Mouse (Mus musculus) midbrain, embryonic 14.5 days (tissue): ENCODE measurements around the gene Unc13c. TPM values are rescaled to one million over a fixed set of nuclear protein-coding genes. Genes with fewer than 3 reads are reported as not detected.

ENCODE experiments used
- ATAC-seq: fragments of 200-750 bp; cut with Nextera tagmentation; 2 replicates; pipeline ENCODE4 v1.8.0; 2017; ENCODE audit warnings: moderate number of reproducible peaks, moderate library complexity; ENCODE audit not compliant: low FRiP score, low TSS enrichment
- DNase-seq: peaks from one replicate; pipeline ENCODE4 v3.0.0-alpha.2; 2015
- H3K27ac ChIP-seq: fragments of 300-500 bp; sonication (generic); replicated peaks from 2 replicates; pipeline ENCODE4 v1.5.1; 2014; ENCODE audit warnings: mild to moderate bottlenecking, low read depth, low read length, moderate library complexity
- H3K27me3 ChIP-seq: fragments of 300-500 bp; sonication (generic); 2 replicates; pipeline ENCODE4 v1.6.1; 2014; ENCODE audit warnings: low read length, control low read depth, mixed read lengths; ENCODE audit not compliant: control insufficient read depth, insufficient read depth
- H3K36me3 ChIP-seq: fragments of 300-500 bp; sonication (generic); 2 replicates; pipeline ENCODE4 v1.6.1; 2014; ENCODE audit warnings: low read length, control low read depth; ENCODE audit not compliant: control insufficient read depth, insufficient read depth
- H3K4me1 ChIP-seq: fragments of 300-500 bp; sonication (generic); 2 replicates; pipeline ENCODE4 v1.6.1; 2014; ENCODE audit warnings: mild to moderate bottlenecking, antibody characterized with exemption, low read length, control low read depth; ENCODE audit not compliant: control insufficient read depth, insufficient read depth
- H3K4me2 ChIP-seq: fragments of 300-500 bp; sonication (generic); 2 replicates; pipeline ENCODE4 v1.6.1; 2014; ENCODE audit warnings: mild to moderate bottlenecking, low read length, moderate library complexity
- H3K4me3 ChIP-seq: fragments of 300-500 bp; sonication (generic); replicated peaks from 2 replicates; pipeline ENCODE4 v1.5.1; 2014; ENCODE audit warnings: low read depth, low read length
- H3K9ac ChIP-seq: fragments of 300-500 bp; sonication (generic); replicated peaks from 2 replicates; pipeline ENCODE4 v1.6.1; 2014; ENCODE audit warnings: mild to moderate bottlenecking, low read length, moderate library complexity
- H3K9me3 ChIP-seq: fragments of 300-500 bp; sonication (generic); 2 replicates; pipeline ENCODE4 v1.6.1; 2016; ENCODE audit warnings: low read length, control low read depth, mixed read lengths; ENCODE audit not compliant: control insufficient read depth
- WGBS: fragments of 180-500 bp; shearing (Covaris S2); extraction: QIAGEN DNeasy Blood & Tissue Kit; methylation state at CpG from one replicate; pipeline ENCODE4 v1.1.7; 2014; 5-methylcytosine and 5-hydroxymethylcytosine counted together
- polyA plus RNA-seq: library from polyadenylated mRNA; unstranded; fragments of >200 nt; fragmentation: Nextera tagmentation; extraction: Ambion mirVana; gene quantifications from 2 replicates; pipeline ENCODE4 v1.2.1, GENCODE M21; 2014

Gene Unc13c
- polyA plus RNA-seq, 1 experiment from 2014 or later = 4.1 TPM

DNA sequence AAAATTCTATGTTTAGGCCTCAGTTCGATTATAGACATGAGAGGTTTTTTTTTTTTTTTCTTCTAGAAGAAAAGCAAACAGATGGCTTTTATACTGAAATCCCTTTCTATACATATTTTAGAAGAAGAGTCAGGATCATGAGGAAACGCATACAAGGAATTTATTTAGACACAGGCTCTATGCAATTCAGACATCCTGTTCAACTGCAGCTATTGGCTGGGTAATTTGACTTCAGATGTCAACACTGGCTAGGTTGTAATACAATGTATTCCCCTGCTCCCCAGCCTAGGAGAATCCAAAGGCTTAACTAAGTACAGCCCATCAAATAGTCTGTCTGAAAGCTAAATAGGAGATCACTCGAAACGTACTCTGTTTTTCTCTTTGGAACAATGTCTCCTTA is 355.9 kb downstream of the Unc13c start:
- Histone ChIP-seq H3K36me3 (no peaks in the 10 kb centered on the region), H3K9me3 (no peaks in the 10 kb centered on the region), H3K9ac (no peak overlapping the region), H3K27me3 (no peaks in the 10 kb centered on the region), H3K27ac (no peak overlapping the region), H3K4me1 (no peaks in the 10 kb centered on the region), H3K4me3 (no peak overlapping the region), H3K4me2 (no peak overlapping the region)
- no peak for ATAC-seq
- no peak for DNase-seq
- WGBS = 73% methylated on average over 4 of the region's 4 CpGs

DNA sequence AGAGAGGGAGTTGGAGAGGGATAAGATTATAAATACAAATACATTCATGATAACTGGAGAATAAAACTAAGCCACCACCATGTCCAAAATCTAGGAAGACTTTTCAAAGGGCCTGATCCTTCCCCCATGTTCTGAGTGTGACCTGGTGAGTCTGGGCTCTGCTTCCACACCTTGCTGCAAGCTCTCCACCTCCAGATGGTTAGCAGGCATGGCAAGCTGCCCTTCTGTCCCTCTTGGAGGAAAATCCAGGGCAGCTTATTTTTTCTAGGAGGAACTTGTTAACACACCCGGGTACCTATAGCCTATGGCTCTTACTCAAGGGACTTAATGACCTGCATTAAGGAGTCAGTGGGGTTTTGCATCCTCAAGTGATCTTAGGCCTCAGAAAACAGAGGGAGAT is 364.8 kb downstream of the Unc13c start:
- 71% methylated on average over 1 of the region's 1 CpGs for WGBS
- no peak for DNase-seq
- Histone ChIP-seq H3K9ac (no peak overlapping the region), H3K4me3 (no peak overlapping the region), H3K4me1 (no peaks in the 10 kb centered on the region), H3K36me3 (no peaks in the 10 kb centered on the region), H3K27me3 (no peaks in the 10 kb centered on the region), H3K4me2 (no peak overlapping the region), H3K9me3 (no peaks in the 10 kb centered on the region), H3K27ac (no peak overlapping the region)
- ATAC-seq = no peak

DNA sequence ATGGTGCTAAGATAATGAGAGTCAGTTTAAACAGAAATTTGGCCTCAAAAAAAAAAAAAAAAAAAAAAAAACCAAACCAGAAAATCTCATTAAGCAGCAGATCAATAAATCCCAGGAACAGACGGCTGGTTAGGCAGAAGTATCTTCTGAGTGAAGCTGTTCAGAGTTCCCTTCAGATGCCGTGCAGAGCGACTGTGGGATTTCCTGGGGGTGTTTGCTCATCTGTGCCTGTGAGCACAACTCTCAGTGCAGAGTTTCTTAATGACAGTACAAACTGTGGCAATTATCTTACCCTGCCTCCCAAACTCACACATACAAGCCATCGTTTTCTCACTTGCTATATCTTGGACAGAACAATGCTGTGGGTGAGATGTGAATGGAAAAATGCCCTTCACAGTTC is 403.2 kb downstream of the Unc13c start:
- H3K9me3 ChIP-seq = 0 out of 2 replicates have a peak, but pooled peaks cover 5% of the 10 kb centered on the region

DNA sequence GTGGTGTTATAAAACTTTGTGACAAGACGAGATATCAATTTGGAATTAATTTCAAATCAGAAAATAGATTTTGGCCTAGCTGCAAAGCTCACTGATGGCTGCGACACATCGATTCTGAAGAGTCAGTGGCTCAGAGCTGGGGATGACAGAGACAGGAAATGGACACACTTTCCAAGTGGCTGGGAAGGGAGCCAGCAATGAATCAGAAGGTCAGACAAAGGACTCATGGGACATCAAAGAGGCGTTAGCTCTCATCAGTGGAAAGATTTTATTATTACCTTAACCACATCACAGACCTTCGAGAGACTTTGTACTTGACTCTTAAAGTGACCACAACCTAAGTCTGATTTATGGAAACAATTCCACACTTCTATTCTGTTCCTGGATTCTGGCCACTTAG is 408.7 kb downstream of the Unc13c start:
- 65% methylated on average over 5 of the region's 5 CpGs for WGBS
- Histone ChIP-seq H3K9ac (no peak overlapping the region), H3K9me3 (no peaks in the 10 kb centered on the region), H3K4me1 (no peaks in the 10 kb centered on the region), H3K4me3 (no peak overlapping the region), H3K4me2 (no peak overlapping the region), H3K36me3 (no peaks in the 10 kb centered on the region), H3K27ac (no peak overlapping the region), H3K27me3 (no peaks in the 10 kb centered on the region)
- ATAC-seq (no peak), DNase-seq (peak; percentile 36)

More for the DNA sequence above, 403.2 kb downstream of the Unc13c start:
- no peak overlapping the region for H3K27ac ChIP-seq
- no peaks in the 10 kb centered on the region for H3K27me3 ChIP-seq
- WGBS = 47% methylated on average over 4 of the region's 4 CpGs
- H3K36me3 ChIP-seq = no peaks in the 10 kb centered on the region
- H3K9ac ChIP-seq = no peak overlapping the region
- DNase-seq = no peak
- no peak overlapping the region for H3K4me3 ChIP-seq
- no peaks in the 10 kb centered on the region for H3K4me1 ChIP-seq
- ATAC-seq = no peak
- no peak overlapping the region for H3K4me2 ChIP-seq

DNA sequence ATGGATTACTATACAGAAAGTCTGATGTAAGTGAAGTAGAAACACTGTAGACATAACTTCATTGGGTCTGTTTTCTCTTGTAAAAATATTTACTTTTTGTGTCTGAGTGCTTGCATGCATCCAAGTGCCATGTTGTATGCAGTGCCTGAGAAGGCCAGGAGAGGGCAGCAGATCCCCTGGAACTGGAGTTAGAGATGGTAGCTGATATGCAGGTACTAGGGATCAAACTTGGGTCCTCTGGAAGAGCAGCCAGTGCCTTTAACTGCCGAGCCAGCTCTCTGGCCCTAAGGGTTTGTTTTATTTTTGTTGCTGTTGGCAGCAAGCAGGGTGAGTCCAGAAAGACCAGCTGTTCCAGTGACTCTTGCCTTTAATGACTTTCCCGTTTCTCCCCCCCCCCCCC is 411.0 kb downstream of the Unc13c start:
- WGBS = 59% methylated on average over 2 of the region's 2 CpGs
- no peaks in the 10 kb centered on the region for H3K27me3 ChIP-seq
- H3K9ac ChIP-seq = no peak overlapping the region
- no peak for ATAC-seq
- peak; percentile 47 for DNase-seq
- H3K9me3 ChIP-seq = no peaks in the 10 kb centered on the region
- no peaks in the 10 kb centered on the region for H3K36me3 ChIP-seq
- H3K27ac ChIP-seq = no peak overlapping the region
- H3K4me1 ChIP-seq = no peaks in the 10 kb centered on the region
- no peak overlapping the region for H3K4me2 ChIP-seq
- H3K4me3 ChIP-seq = no peak overlapping the region

DNA sequence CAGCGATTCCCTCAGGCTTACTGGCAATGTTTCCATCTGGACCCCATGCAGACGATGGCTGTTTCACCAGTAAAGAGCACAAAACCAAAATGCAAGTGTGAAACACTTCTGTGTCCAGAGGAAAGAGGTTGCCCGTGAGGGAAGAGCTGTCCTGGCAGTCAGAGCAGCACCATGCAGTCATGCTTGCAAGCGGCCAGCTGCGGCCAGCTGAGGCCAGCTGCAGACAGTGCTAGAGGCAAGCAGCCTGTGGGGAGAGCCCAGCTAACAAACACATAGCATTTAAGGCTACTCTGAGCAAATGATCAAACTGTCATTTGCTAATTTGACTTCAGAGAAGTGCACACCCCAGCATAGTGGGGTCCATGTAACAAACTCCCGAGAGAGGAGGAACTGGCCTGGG is 413.4 kb downstream of the Unc13c start:
- 77% methylated on average over 6 of the region's 6 CpGs for WGBS
- no peak overlapping the region for H3K9ac ChIP-seq
- no peaks in the 10 kb centered on the region for H3K4me1 ChIP-seq
- DNase-seq (no peak), ATAC-seq (no peak)
- H3K4me3 ChIP-seq = no peak overlapping the region
- no peaks in the 10 kb centered on the region for H3K27me3 ChIP-seq
- H3K27ac ChIP-seq = no peak overlapping the region
- no peak overlapping the region for H3K4me2 ChIP-seq
- H3K36me3 ChIP-seq = no peaks in the 10 kb centered on the region
- H3K9me3 ChIP-seq = no peaks in the 10 kb centered on the region

DNA sequence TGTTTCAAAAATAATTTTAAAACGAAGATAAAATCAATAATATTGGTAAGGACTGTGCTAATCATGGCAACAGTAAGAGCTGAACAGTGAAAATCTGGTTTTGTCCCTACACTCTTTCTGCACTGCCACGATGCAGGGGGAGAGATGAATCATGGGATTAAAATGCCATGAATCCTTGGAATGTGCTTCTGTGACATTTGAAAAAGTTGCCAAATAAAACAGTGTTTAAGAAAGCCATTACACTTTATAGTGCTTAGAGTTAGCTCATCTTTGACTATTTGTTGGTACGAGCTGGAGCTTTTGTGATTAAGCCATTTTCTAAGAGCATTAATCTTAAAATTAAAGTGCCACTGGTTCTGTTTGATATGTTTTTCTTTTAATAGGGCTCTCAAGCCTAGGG is 496.2 kb downstream of the Unc13c start:
- H3K9ac ChIP-seq = no peak overlapping the region
- H3K9me3 ChIP-seq = no peaks in the 10 kb centered on the region
- no peak overlapping the region for H3K4me3 ChIP-seq
- DNase-seq (no peak), ATAC-seq (no peak)
- H3K27ac ChIP-seq = no peak overlapping the region
- no peaks in the 10 kb centered on the region for H3K4me1 ChIP-seq
- 65% methylated on average over 3 of the region's 3 CpGs for WGBS
- no peaks in the 10 kb centered on the region for H3K36me3 ChIP-seq
- no peak overlapping the region for H3K4me2 ChIP-seq
- no peaks in the 10 kb centered on the region for H3K27me3 ChIP-seq

DNA sequence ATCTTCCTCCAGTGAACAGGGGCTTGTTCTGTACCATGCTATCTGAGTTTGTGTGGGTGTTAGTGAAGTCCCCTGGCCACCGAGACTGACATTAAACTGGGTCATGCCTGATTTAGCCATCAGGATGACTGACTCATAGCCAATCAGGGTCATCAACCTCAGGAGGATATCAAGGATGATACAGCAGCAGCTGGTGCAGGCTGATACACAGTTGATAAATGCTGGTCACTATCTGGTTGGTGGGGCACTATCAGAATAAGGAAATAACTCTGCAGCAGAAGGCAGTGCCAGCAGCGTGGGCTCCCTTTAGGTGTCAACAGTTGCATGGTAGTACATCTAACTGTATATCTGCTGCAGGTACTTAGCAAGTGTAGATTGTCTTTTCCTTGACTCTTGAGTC is 506.7 kb downstream of the Unc13c start:
- no peak overlapping the region for H3K4me3 ChIP-seq
- DNase-seq = no peak
- H3K27me3 ChIP-seq = no peaks in the 10 kb centered on the region
- H3K4me1 ChIP-seq = no peaks in the 10 kb centered on the region
- H3K27ac ChIP-seq = no peak overlapping the region
- H3K4me2 ChIP-seq = no peak overlapping the region
- no peaks in the 10 kb centered on the region for H3K36me3 ChIP-seq
- H3K9me3 ChIP-seq = no peaks in the 10 kb centered on the region
- ATAC-seq = no peak
- WGBS = 90% methylated on average over 2 of the region's 2 CpGs
- no peak overlapping the region for H3K9ac ChIP-seq

DNA sequence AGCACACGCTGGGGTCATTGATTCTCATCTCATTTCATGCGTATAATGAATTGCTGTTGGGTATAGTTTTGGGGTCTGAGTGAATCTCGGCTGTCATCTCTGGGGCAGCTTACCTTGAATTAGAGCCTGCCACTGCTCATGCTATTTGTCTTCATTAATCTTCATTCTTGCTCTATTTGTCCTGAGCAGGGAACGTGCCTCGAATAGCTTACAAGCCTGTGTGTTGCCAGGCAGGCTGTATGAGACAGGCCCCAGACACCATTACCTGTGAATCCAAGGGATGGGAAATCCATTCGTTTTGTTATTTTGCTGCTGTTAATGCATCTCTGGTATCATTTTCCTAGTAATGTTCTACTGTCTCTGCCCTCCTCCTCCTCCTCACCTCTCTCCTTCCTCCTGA is 518.8 kb downstream of the Unc13c start:
- Histone ChIP-seq H3K36me3 (no peaks in the 10 kb centered on the region), H3K4me3 (no peak overlapping the region), H3K27ac (no peak overlapping the region), H3K9ac (no peak overlapping the region), H3K4me1 (no peaks in the 10 kb centered on the region), H3K27me3 (no peaks in the 10 kb centered on the region), H3K9me3 (no peaks in the 10 kb centered on the region), H3K4me2 (no peak overlapping the region)
- ATAC-seq (no peak), DNase-seq (peak; percentile 40)
- WGBS = 46% methylated on average over 6 of the region's 6 CpGs
